Mouse (Mus musculus) thymus, postnatal 4 days (tissue): ENCODE results near the gene Alkal2.

Source experiments
- DNase-seq: peaks from one replicate; pipeline ENCODE4 v3.0.0; 2021

Alkal2 gene

DNA sequence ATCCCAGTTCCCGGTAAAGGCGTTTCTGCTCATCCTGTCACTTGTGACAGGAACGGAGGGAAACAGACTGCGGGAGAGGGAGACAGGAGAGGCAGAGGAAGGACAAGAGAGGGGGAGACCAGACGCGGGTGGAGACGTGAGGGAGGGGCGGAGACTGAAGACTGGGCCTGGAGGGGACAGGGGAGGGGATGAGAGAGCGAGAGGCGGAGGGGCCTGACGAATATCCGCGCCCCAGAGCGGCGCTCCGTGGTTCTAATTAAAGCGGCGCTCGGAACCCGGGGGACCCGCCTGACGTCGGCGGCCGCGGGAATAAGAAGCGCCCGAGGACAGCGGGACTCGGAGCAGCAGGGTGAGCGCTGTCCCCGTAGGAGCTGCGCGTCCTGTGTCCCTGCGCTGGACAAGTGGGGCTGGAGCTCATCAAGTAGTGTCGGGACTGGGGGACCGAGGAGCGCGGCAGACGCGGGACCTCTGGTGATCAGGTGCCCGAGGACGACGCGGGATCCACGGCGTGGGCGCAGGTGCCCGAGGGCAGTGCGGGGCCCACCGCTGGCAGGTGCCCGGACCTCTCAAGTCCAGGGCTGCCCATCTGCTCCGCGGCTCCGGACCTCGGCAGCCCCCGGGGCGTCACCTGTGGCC is at the start of gene Alkal2:
Gene Alkal2 (plus strand): TSS at position 337 of the 636 bp plus-strand sequence.
- DNase-seq: peak; percentile 9

DNA sequence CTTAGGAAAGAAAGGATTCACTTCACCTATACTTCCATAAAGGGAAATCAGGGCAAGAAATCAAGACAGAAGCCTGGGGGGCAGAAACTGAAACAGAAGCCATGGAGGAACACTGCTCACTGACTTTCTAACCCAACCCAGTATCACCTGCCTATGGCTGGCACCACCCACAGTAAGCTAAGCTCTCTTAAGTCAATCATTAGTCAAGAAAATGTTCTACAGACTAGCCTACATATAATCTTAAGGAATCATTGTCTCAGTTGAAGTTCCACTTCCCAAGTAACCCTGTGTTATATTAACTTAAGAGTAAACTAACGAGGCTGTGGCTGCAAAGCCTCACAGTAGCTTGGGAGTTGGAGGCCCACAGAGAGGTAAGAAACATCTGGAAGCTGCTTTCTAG is 35.6 kb upstream of the Alkal2 start:
- no peak for DNase-seq

DNA sequence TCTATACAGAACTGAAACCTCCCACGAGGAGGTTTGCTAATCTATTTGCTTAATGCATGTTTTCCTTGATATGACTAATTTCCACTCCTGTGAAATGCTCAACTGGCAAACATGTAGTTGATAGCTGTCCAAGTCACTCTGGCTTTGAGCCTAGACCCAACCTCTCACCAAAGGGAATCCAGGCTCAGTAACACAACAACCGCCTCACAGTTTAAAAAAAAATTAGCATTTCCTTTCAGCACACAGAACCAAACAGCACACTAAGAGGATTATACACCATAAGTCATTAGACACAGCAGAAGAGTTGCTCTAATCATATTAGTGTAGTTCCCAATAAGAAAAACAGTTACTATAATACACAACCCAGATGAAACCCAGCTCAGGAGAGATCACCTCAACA is 33.2 kb upstream of the Alkal2 start:
- no peak for DNase-seq

DNA sequence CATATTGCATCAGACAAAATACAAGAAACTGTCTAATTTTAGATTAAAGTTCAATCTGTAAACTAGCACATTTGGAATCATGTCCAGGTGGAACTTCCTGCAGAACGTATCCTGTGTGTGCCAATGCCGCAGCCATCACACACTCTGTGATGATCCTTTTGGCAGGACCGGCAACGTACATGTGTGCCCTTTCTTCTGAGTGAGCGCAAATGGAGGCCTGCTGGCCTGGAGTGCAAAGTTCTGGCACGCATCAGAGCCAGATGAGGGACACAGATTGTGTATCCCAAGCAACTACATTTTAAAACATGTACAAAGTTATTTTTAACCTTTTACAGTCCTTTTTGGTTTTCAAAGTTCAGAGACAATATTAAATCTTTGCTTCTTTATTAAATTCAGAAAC is 32.3 kb upstream of the Alkal2 start:
- no peak for DNase-seq

DNA sequence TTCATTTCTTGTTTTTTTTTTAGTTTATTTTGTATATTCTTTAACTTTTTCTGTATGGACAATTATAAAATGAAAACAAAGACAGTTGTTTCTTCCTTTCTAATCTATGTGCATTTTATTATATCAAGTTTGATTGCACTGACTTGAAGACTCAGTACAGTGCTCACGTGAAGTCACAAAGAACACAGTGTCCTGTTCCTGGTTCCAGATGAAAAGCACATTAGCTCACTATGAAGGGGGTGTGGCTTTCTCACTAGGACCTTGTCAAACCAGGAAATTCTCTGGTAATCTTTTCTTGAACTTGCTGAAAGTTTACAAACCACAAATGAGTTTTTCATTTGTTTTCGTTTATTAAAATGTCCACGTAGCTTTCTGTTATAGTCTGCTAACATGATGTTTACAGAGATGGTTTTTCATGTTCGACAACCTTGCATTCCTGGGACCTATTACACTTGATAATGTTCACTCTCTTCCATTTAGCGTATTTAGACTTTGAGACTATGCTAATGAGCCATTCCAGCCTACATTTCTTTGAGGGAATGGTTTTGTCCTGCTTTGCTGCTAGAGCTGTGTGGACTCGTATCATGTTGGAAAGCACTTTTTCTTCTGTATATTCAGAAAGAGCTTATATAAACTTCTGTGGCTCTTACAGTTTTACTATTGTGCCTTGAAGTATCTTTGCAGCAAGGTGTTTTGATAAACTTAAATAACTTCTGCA is 28.5 kb upstream of the Alkal2 start:
- DNase-seq: no peak

DNA sequence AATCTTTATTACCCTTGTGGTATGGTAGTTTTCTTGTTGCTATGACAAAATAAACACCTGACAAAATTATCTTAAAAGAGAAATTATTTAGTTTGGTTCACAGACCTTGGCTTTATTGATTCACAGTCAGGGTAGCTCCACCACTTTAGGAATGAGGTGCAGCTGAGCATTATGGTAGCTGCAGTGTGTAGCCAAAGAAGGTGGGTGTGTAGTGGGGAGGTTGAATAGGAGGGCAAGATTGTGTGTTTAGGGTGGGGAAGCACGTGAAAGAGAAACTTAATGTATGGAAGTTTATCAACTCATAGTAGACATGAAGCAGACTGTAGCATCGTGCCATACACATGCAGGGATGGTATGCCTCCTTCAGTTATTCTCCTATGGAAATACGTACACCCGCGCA is 27.9 kb upstream of the Alkal2 start:
- DNase-seq: no peak

DNA sequence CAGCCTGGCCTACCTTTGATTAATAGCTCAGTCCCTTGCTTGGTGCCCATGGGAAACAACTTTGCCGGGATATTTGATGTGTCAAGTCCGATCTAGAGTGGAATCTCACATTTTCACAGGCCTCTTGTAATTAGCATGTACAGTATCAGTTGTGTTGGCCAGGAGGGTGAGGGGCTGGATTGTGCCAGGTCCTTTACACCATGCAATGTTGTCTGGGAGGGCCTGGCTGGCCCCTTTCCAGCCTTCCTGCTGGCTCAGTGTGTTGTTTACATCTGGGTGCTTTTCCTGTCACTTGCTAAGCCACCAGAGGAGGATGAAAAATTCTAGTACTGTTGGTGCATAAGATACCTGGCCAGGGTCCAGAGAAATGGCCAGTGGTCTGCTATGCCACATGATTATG is 19.8 kb upstream of the Alkal2 start:
- no peak for DNase-seq

DNA sequence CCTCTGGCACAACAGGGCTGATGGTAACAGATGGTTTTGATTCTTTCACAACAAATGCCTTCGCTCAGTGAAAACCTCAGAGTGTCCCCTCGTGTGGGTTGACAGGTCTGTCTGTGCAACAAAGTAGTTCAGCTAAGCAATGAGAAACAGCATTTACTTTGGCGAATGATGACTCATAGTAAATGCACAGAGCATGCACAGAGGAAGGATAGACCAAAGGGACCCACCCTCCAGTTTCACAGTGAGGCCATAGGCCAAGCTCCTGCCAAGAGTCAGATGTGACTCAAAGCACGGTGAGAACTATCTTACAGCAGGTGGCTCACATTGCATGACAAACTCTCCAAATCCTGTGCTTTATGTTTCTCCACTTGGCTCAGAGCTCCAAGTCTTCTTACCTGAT is 18.3 kb upstream of the Alkal2 start:
- no peak for DNase-seq

DNA sequence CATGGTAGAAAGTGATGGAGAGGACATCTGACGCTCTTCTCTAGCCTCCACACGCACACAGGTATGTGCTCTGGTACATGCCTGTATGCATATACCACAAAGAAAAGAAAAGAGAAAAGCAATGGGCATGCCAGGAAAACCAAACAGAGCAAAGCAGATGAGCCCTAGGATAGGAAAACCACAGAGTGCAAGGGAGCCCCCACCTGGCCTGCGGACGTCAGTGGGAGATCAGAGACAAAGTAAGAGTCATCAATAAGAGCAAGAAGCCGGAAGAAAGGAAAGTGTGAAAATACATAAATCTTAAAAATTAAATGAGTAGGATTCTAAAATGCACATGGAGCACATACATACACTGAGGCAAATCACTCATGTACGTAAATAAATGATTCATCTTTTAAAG is 4.7 kb upstream of the Alkal2 start:
- no peak for DNase-seq

DNA sequence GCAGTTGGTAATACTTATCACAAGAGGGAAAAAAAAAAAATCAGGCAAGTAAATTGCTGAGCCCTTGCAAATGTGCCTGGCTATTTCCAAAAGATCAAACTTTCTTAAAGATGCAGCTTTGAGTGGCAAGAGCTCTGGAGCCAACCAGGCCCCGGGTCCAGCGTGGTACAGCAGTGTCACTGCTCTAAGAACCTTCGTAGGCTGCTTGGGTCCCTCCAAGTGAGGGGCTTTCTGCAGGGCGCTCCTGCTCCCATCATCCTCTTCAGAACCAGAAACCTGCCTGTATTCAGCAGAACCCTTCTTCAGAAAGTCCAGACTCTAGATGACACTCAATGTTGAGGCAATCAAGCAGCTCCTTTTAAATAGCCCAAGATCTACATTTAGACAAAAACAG is 533 bp upstream of the Alkal2 start:
- DNase-seq: no peak

DNA sequence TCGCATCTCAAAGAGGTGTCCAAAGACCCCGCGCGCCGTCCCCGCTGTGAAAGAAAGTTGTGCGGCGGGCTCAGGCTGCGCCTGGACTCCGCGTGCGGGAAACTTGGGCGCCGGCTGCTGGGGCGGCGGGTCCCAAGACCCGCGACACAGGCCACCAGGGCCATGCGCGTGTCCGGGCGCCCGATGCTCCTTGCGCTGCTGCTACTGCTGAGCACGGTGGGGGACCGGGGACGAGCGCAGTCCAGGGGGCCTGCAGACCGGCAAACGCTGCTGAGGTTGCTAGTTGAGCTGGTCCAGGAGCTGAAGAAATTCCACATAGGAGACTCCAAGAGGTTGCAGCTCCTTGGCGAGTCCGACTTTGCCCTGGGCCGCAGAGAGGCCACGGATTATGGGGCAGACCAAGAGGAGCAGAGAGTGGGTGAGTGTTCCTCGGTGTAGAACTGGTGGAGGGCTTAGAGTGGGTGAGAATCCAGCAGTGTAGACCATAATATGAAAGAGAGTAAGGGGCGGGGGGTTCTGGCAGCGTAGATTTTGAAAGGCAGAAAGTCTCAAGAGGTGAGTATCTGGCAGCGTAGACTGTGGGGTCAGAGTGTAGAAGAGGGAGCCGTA is 604 bp downstream of the Alkal2 start:
- DNase-seq: no peak

DNA sequence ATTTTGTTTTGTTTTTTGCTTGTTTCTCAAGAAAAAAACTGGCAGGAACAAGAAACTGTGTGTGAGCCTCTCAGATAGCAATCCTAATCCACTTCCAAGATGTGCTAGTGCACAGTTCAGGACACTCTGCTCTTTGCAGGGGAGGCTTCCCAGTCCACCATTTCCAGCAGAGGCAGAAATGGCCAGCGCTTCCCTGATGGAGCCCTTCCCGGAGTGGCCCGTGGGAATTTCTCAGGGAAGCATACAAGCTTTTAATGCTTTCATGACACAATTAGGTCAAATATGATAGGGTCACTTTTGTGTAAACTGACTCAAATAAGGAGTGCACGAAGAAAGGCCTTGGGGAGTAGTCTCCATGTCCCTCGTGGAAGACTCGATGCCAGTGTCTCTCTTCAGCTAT is 1.8 kb downstream of the Alkal2 start:
- no peak for DNase-seq

DNA sequence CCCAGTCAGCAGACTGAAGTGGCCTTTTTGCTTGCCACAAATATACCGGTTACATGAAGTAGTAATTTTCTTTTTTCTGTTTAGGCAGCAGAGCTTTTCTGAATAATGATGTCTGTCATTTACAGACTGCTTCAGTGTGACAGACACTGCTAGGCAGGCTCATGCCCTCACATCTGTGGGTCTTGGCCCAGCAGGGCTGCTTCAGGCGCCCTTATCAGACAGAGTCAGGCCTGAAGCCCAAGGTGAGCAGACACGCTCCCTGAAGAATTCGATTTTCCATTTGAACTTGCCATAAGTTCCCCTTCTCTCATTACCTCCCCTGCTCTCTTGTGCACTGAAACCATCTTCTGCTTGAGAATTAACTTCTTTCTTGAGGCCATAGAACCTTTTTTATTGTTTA is 3.9 kb downstream of the Alkal2 start:
- no peak for DNase-seq

DNA sequence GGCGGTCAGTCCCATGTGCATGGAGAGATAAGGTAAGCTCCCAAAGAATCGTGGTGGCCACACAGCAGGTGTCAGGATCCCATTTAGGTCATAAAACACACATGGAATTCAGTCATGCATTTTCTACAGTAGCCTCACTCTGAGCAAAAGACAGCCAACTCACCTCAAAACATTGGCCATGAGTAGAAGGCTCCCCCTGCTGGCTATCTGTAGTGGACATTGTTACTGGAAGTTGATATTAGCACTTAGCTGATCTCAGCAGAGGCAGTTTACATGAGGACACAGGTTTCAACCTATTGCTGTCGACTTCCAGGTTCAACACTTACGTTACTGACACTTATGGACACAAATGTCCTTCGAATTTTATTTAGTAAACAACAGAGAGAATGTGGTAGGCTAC is 5.9 kb downstream of the Alkal2 start:
- DNase-seq: peak; percentile 48

DNA sequence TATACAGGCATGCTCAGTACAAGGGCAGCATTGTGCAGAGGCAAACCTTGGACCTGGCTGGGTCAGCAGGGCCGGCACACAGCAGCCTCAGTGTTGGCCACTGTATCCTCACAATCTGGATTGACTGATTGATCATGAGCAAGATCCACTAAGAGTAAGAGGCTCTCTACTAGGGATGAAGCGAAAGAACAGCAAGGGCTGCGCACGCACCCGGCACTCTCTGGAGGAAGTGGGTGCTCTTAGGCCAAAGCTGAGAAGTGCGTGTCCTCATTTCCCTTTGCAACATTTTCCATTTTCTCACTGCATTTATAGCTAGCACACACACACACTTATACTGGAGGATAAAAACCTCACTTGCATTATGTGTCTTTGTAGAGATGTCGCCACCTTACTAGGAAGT is 7.3 kb downstream of the Alkal2 start:
- no peak for DNase-seq

DNA sequence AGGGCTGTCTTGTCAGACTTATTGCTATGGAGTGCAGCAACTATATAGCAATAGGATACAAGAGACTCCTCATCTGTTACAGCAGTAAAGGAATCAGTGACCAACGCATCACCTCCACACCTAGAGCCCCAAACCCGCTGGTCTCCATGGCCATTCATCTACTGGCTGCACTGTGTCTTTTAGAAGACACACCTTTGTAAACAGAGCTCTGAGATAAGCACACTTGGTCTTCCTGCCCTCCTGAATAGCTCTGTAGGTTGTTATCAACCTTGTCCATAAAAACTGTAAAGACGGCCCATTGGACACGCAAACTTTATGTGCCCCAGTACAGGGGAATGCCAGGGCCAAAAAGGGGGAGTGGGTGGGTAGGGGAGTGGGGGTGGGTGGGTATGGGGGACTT is 12.9 kb downstream of the Alkal2 start:
- no peak for DNase-seq

DNA sequence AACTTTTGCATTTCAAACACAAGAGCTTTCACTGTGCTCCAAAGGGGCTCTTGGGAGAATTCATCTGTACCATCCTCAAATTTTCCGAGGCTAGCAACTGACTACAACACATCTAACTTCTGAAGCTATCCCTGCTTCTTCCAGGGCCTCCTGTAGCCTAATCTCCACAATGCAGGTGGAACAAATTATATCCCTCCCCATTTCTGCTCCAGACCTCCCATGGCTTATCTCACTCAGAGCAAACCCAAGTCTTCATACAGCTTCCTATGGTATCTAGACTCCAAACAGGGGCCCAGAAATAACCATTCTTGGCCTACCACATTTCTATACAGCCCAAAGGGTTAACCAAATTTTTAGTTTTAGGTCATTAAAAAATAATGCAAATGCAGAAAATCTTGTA is 24.5 kb downstream of the Alkal2 start:
- DNase-seq: no peak

DNA sequence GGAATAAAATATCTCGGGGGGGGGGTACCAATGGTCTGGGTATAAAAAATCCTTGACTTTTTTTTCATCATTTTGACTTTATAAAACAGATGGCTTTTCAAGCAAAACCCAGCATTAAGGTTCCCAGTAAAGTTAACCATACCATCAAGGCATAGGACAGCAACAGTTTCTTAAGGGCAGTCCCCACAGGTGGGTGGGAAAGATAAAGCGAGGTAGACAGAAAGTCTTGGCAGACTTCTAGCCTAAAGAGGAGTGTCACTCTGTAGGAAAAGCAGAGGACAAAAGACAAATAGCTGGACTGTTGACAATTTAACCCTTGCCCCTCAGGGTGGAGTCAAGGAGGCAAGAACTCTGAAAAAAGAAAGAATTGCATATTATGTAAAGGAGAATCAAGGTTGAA is 25.8 kb downstream of the Alkal2 start:
- DNase-seq: no peak

DNA sequence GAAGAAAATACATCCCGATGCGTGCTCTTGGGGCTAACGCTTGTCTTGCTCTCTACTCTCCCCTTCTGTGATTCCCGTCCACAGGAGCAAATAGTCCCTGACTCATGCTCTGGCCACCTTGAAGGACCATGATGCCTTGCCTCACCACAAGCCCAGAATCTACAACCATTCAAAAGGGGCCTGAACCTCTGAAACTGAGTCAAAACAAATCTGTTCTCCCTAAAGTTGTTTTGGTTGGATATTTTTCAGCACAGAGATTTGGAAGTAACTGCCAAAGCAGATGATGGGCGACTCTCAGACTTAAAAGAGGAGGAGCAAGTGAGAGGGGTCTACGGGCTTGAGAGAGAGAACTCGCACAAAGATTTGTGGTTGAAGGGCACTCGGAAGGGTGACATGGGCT is 26.7 kb downstream of the Alkal2 start:
- DNase-seq: no peak

DNA sequence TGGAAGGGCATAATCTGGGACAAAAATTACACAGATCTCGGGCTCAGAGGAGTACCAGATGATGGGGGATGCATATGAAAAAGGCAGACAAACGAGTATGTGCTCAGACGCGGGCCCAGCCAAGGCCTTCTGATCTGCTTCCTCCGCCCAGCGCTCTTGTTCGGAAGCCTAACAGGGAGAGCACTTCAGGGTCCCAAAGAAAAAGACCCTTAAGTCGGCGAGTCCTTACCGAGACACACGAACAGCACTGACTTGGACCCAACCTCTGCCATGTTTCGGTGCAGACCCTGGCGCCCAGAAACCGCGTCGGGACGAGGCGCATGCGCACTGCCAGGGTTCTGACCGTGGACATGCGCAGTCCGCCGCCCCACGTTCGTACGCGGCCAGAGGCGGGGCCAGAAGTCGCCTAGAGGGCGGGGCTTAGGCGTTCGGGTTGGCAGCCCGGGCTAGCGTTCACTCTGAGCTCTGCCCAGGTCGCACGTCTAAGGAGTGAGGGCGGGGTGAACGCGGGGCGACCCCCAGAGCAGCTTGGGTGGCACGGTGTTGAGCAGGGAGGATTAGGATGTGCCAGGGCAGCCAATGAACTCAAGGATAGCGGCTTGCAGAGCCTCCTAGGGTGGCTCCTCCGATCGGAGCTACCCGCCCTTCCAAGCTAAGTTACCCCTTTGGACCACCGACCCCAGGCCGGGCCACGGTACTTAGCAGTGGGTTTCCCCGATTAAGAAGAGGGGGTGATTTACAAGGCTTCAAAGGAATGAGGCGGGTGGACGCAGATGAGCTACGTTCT is 27.3 kb downstream of the Alkal2 start, which contains the start of the genes Acp1 and Sh3yl1:
Gene Acp1 (minus strand): TSS at position 329 of the 787 bp plus-strand sequence.
Gene Sh3yl1 (plus strand): TSS at position 408 of the 787 bp plus-strand sequence.
- peak; percentile 98 for DNase-seq

DNA sequence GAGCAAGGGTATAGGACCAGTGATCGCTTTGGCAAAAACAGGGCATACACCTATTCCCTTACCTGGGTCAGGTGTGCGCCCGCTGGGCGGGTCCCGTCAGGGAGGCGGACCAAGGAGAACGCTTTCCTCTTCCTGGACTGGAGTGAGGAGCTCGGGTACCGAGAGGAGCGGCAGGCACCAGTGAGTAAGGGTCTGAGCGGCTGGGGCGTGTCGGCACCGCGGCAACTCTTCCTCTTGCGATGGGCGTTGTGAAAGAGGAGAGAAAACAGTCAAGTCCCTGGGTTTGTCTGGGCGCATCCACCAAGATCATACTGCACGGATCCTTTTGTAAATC is 27.9 kb downstream of the Alkal2 start:
- peak; percentile 58 for DNase-seq

DNA sequence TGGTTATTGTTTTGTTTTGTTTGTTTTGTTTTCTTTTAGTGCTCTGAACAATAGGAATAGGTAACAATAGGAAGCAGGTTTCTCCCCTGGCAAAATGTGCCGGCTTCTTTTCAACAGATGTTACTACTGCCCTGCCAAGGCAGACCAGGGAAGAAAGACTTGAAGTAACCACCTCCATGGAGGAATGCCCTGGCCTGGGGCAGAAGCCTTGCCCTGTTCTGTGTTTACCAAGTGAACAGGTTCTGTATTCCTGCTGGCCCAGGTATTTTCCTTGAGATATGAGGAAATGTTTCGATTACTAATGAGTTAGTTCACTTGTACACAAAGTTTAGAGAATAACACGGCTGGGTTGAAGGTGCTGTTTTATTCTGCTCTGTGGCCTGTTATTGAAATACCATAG is 28.7 kb downstream of the Alkal2 start:
- no peak for DNase-seq

DNA sequence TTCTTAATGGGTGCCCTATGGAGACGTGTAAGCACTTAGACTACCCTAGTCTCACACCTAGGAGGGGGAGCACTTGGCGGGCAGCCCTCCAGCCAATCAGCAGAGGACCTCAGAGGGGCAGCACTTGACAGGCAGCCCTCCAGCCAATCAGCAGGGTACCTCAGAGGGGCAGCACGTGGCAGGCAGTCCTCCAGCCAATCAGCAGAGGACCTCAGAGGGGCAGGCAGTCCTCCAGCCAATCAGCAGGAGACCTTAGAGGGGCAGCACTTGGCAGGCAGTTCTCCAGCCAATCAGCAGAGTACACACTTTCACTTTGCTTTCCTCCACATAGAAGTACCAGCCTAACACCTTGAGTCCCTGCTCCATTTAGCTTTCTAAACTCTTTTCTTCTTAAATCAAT is 38.3 kb downstream of the Alkal2 start:
- DNase-seq: no peak

DNA sequence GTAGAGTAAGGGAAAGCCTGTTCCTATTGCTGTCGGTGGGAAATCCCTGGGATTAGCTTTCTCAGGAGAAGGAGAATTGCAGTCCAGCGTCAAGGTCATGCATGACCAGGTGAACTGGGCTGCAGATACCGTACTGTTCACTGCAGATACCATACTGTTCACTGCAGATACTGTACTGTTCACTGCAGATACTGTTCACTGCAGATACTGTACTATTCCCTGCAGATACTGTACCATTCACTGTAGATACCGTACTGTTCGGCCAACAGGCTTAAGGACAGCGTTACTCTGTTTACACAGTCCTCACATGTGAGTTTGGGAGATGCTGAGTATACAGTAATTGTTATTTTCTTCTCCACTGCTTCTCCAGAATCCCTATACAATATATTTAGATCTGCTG is 44.1 kb downstream of the Alkal2 start:
- DNase-seq: no peak
